Mouse (Mus musculus) kidney, adult 2 months (tissue): ENCODE measurements around the gene Smad1. TPM values are rescaled to one million over a fixed set of nuclear protein-coding genes. Genes with fewer than 3 reads are reported as not detected.
A peak's percentile ranks its signal among the peaks of the same experiment; 100 is the strongest.

Experiments used
- DNase-seq: peaks from one replicate; pipeline ENCODE4 v3.0.0; 2021
- H3K27ac ChIP-seq: fragments of 200-500 bp; 2 replicates; pipeline ENCODE4 v1.5.1; 2012; ENCODE audit warnings: low read depth, low read length, control low read depth, inconsistent platforms; ENCODE audit not compliant: insufficient read depth
- H3K27me3 ChIP-seq: fragments of 200-500 bp; replicated peaks from 2 replicates; pipeline ENCODE4 v1.6.1; 2012; ENCODE audit warnings: mild to moderate bottlenecking, moderate library complexity, low read length, inconsistent platforms; ENCODE audit not compliant: control insufficient read depth, insufficient read depth
- H3K36me3 ChIP-seq: fragments of 200-500 bp; 2 replicates; pipeline ENCODE4 v1.6.1; 2012; ENCODE audit warnings: mild to moderate bottlenecking, moderate library complexity, low read length, inconsistent platforms; ENCODE audit not compliant: control insufficient read depth, insufficient read depth
- H3K4me1 ChIP-seq: fragments of 200-500 bp; 2 replicates; pipeline ENCODE4 v1.6.1; 2011; ENCODE audit warnings: low read length; ENCODE audit not compliant: control insufficient read depth, insufficient read depth
- H3K4me3 ChIP-seq: fragments of 200-500 bp; 2 replicates; pipeline ENCODE4 v1.5.1; 2011; ENCODE audit warnings: mild to moderate bottlenecking, low read depth, low read length, control low read depth; ENCODE audit not compliant: insufficient read depth
- CTCF ChIP-seq: fragments of 200-500 bp; conservative IDR thresholded peaks from 2 replicates; pipeline ENCODE4 v1.5.1; 2011; ENCODE audit warnings: low read depth, mild to moderate bottlenecking, control low read depth, low read length, moderate library complexity, mixed read lengths; ENCODE audit not compliant: insufficient read depth, insufficient read length
- POLR2A ChIP-seq: fragments of 200-500 bp; IDR thresholded peaks from one replicate; pipeline ENCODE4 v1.6.1; 2011; ENCODE audit warnings: low read depth, low read length, control low read depth
- WGBS: fragments of 180-500 bp; shearing (Covaris S2); methylation state at CpG from one replicate; pipeline ENCODE4 v1.1.7; 2018; 5-methylcytosine and 5-hydroxymethylcytosine counted together
- polyA plus RNA-seq: library from polyadenylated mRNA; depleted of rRNA; stranded (reverse); fragments of >200 nt; gene quantifications from 2 replicates; pipeline ENCODE4 v1.2.3, GENCODE M21; 2012

The Smad1 gene
- polyA plus RNA-seq, 1 experiment = 20.8 TPM

GRCm38 (mm10) chr8:79341236-79341635 is 58.1 kb downstream of the Smad1 start:
- Histone ChIP-seq H3K4me3 (no peak overlapping the region), H3K36me3 (no peaks in the 10 kb centered on the region), H3K27ac (no peak overlapping the region), H3K27me3 (no peaks in the 10 kb centered on the region), H3K4me1 (no peaks in the 10 kb centered on the region)
- no peak for DNase-seq
- 81% methylated on average over 8 of the region's 8 CpGs for WGBS
- TF ChIP-seq POLR2A = no peak
- no peak for TF ChIP-seq CTCF

- Histone ChIP-seq H3K4me3 (no peak overlapping the region), H3K36me3 (no peaks in the 10 kb centered on the region), H3K4me1 (no peaks in the 10 kb centered on the region), H3K27me3 (no peaks in the 10 kb centered on the region), H3K27ac (no peak overlapping the region)
- 62% methylated on average over 9 of the region's 9 CpGs for WGBS
- peak; percentile 58 for DNase-seq
- peak; percentile 75 for TF ChIP-seq CTCF
- TF ChIP-seq POLR2A = no peak
Measured at GRCm38 (mm10) chr8:79339555-79339954, 59.8 kb downstream of the Smad1 start.

- no peak overlapping the region for H3K4me3 ChIP-seq
- TF ChIP-seq CTCF (no peak), POLR2A (no peak)
- no peak for DNase-seq
Measured at GRCm38 (mm10) chr8:79338619-79339018, 60.7 kb downstream of the Smad1 start.

GRCm38 (mm10) chr8:79332109-79332900 is 67.0 kb downstream of the Smad1 start:
- Histone ChIP-seq H3K27ac (no peak overlapping the region), H3K4me1 (no peaks in the 10 kb centered on the region), H3K36me3 (no peaks in the 10 kb centered on the region), H3K4me3 (no peak overlapping the region), H3K27me3 (no peaks in the 10 kb centered on the region)
- DNase-seq = no peak
- TF ChIP-seq POLR2A = no peak
- no peak for TF ChIP-seq CTCF
- WGBS = 93% methylated on average over 22 of the region's 22 CpGs

More at GRCm38 (mm10) chr8:79338619-79339018, 60.7 kb downstream of the Smad1 start:
- Histone ChIP-seq H3K4me1 (no peaks in the 10 kb centered on the region), H3K36me3 (no peaks in the 10 kb centered on the region), H3K27ac (no peak overlapping the region), H3K27me3 (no peaks in the 10 kb centered on the region)
- 82% methylated on average over 10 of the region's 10 CpGs for WGBS

GRCm38 (mm10) chr8:79331571-79331970 is 67.7 kb downstream of the Smad1 start:
- no peak overlapping the region for H3K27ac ChIP-seq
- DNase-seq = no peak
- H3K4me1 ChIP-seq = no peaks in the 10 kb centered on the region
- no peaks in the 10 kb centered on the region for H3K36me3 ChIP-seq
- H3K27me3 ChIP-seq = no peaks in the 10 kb centered on the region
- no peak overlapping the region for H3K4me3 ChIP-seq
- WGBS = 98% methylated on average over 2 of the region's 2 CpGs
- TF ChIP-seq CTCF (no peak), POLR2A (no peak)

- Histone ChIP-seq H3K4me3 (no peak overlapping the region), H3K27ac (no peak overlapping the region), H3K36me3 (no peaks in the 10 kb centered on the region), H3K27me3 (no peaks in the 10 kb centered on the region), H3K4me1 (no peaks in the 10 kb centered on the region)
- 63% methylated on average over 9 of the region's 9 CpGs for WGBS
- no peak for DNase-seq
- TF ChIP-seq CTCF = no peak
- TF ChIP-seq POLR2A = no peak
Measured at GRCm38 (mm10) chr8:79331017-79331416, 68.3 kb downstream of the Smad1 start.

- Histone ChIP-seq H3K27me3 (no peaks in the 10 kb centered on the region), H3K27ac (no peak overlapping the region), H3K36me3 (no peaks in the 10 kb centered on the region), H3K4me1 (no peaks in the 10 kb centered on the region), H3K4me3 (no peak overlapping the region)
- WGBS = 77% methylated on average over 2 of the region's 2 CpGs
- no peak for TF ChIP-seq CTCF
- TF ChIP-seq POLR2A = no peak
- DNase-seq = no peak
Measured at GRCm38 (mm10) chr8:79329735-79330134, 69.6 kb downstream of the Smad1 start.

- no peak overlapping the region for H3K4me3 ChIP-seq
- no peak for TF ChIP-seq CTCF
- TF ChIP-seq POLR2A = no peak
- no peaks in the 10 kb centered on the region for H3K36me3 ChIP-seq
- no peak overlapping the region for H3K27ac ChIP-seq
- H3K27me3 ChIP-seq = no peaks in the 10 kb centered on the region
- no peaks in the 10 kb centered on the region for H3K4me1 ChIP-seq
- DNase-seq = no peak
- WGBS = 92% methylated on average over 4 of the region's 4 CpGs
Measured at GRCm38 (mm10) chr8:79329182-79329581, 70.1 kb downstream of the Smad1 start.
